Mouse (Mus musculus) kidney, postnatal 4 days (tissue): Measurements from ENCODE around the gene Gm11444.

ENCODE experiments used
- DNase-seq, 2 experiments: peaks; one replicate each; pipeline ENCODE4 v3.0.0; 2021; ENCODE audit warnings: mixed read lengths in 2 of 2

Gm11444 gene

DNA sequence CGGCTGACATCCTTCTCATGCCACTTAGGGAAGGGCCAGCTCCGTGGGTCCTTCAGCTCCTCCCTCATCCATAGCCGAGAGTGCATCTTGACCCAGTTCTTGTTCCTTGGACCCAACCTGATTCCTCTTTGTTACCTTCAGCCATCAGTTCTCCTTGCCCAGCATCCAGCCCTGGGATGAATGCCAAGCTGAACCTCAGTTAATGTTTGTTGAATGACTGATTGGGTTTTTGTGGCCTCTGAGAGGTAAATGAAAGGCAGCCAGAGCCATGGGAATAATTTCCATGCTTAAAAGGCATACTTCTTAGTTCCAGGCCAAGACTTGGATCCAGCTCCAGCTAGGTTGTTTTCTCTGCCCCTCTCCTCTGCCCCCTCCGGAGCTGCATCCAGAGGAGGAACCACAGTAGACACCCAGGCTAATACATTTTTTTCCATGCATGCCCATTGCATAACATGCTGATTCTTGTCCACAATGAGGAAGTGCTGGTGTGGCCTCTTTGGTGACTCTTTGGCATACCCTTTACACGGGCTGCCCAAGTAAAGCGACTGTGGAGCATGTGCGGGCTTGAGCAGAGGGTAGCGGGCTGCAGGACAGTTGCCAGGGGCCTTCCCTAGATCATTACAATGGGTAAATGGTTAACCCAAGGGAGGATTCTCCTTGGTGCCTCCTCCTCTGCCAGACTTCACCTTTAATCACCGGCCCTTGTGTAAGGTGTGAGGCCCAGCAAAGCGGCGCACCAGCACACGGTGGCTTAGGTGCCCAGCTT, 37.7 kb downstream of the Gm11444 start:
- peak; percentile 51 to 66 for DNase-seq

DNA sequence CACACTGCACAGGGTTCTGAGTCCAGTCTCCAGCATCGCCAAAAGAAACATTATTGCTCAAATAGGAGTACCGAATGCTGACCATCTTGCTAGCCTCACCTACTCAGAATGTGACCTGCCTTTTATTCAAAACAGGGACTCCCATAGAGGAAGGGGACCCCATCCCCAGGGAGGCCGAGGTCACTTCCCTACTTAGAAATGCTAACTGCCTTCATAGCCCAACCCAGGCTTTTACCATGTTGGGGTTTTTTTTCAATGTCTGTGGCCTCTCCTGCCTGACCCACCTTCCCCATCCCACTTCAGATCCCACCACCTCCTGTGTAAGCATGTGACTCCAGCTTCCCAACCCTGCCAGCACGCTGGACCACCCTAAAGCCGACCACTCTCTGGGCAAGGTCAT, 38.5 kb downstream of the Gm11444 start:
- no peak for DNase-seq

DNA sequence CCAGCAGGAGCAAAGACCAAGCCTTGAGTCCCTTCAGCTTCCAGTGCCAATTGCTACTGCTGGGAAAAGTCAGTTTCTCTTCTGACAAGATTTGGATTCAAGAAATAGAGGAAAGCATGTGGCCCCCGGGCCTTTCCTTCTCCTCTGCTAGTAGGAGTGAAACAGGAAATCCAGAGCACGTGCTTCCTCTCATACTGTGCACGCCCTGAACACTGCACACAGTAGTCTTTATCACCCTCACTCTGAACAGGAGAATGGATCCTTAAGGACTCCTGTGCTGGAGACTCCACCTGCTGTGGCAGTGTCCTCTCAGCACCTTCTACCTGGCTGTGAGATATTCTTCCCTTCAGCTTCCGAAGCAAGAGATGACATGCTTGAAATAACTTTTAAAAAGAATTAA, 38.9 kb downstream of the Gm11444 start:
- DNase-seq, result no peak

DNA sequence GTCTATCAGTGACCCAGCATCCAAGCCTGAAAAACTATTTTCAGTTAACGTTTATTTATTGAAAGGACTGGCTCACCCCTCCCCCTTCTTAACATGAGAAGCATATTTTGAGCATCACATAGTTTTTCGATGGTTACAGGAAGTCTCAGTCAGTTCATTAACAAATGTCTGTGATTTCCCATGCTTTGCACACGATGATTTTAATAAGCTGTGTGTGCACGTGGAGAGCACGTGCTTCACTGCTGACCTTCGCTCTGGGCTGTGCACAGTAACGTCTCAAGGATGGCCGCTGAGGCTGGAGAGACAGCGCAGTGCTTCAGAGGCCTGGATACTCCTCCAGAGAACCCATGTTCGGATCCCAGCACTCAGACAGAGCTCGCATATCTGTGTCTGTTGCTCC, 42.8 kb downstream of the Gm11444 start:
- DNase-seq, result no peak

DNA sequence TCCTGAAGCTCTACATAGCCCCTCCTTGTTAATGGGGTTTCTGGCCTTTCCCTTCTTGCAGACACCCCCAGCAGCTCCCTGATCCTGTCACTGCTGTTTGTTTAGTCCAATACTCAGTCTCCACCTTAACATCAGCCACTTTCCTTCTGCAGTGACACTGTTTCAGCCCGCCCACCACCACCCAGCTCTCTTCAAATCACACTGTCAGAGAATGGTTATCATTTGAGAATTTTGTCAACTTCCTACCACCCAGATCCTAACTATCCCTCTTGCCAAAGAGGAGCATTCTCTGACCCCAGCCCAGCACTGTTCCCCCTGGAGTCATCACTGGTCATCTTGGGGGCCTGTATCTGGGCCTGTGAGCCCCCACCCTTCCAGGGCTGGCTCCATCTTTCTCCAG, 44.4 kb downstream of the Gm11444 start:
- no peak for DNase-seq

DNA sequence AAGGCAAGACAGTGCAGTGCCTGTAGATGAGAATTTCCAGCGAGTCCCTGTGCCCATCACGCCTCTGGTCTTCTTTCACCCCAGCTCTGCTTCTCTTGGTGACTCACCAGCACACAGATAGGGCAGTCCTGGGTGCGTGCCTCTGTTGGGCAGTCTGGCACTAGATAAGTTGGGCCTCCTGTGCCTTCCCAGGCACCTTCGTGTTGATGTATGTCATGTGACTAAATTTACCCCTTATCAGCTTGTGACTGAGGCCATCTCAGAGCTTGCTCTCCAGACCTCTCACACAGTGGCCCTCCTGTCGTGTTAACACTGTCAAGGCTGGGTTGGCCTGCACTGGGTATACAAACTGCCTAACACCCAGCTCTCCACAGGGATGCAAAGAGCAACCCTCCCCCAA, 46.1 kb downstream of the Gm11444 start:
- no peak for DNase-seq

DNA sequence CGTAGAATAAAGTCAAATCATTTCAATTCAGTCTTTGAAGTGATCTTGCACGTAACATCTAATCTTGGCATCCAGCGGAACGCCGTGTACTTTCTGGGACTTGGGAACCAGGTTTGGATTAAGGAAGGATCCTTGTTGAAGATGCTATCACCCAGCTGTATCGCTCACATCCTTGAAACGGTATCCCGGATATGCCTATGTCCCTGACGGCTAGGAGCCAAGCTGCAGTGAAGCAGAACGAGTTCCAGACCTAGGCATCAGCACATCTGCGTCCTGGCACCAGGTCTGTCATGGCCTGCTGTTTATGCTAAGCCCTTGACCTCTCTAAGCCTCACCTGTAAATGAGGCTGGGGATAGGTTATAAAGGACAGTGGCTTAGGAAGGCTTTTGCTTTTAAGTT, 49.8 kb downstream of the Gm11444 start:
- no peak for DNase-seq

DNA sequence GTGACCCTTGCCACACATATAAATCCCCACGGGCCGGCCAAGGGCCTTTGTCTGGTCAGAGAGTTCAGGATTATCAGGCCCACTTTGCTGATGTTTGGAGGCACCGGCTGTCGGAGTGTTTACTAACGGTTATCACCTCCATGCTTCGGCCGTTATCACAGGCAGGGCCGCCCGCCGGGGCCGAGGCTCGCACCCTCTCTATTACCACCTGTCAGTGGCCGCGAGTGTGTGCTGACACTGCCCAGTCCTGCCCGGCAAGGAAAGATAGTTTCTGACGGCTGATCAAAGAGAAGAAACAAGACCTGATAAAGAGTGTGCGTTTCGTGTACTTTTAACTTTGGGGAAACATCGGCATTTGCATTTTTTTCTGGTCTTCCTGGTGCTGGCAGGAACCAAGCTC, 50.3 kb downstream of the Gm11444 start:
- no peak for DNase-seq

DNA sequence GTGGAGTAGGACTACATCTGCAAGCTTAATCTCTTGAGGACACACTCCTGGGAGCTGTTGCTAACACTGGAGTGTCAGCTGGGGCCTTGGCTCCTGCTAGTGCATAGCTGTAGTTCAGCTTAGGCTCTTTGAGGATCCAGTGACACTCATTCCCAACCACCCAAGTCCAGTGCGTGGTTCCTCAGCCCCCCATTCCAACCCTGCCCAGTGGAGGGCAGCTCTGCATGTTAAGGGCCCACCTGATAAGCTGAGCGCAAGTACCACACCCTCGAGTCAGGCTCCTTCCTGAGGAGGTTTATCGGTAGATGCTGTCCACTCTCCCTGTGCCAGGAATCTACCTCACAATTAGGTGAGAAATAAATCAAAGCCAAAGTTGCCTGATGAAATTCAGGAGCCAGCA, 50.7 kb downstream of the Gm11444 start:
- no peak for DNase-seq
